Mouse (Mus musculus) cortical plate, adult 2 months (tissue): ENCODE measurements around the gene Hspd1. TPM values are rescaled to one million over a fixed set of nuclear protein-coding genes. Genes with fewer than 3 reads are reported as not detected.
A peak's percentile ranks its signal among the peaks of the same experiment; 100 is the strongest.

Experiments
- H3K27ac ChIP-seq: fragments of 200-500 bp; 2 replicates; pipeline ENCODE4 v1.5.1; 2012; ENCODE audit warnings: low read length, control low read depth, inconsistent platforms; ENCODE audit not compliant: insufficient read depth
- H3K4me1 ChIP-seq: fragments of 200-500 bp; 2 replicates; pipeline ENCODE4 v1.6.1; 2011; ENCODE audit warnings: low read length; ENCODE audit not compliant: control insufficient read depth, insufficient read depth
- H3K4me3 ChIP-seq: fragments of 200-500 bp; 2 replicates; pipeline ENCODE4 v1.5.1; 2011; ENCODE audit warnings: mild to moderate bottlenecking, low read length, control low read depth; ENCODE audit not compliant: insufficient read depth
- CTCF ChIP-seq: fragments of 200-500 bp; IDR thresholded peaks from 2 replicates; pipeline ENCODE4 v1.5.1; 2011; ENCODE audit warnings: mild to moderate bottlenecking, control low read depth, low read length; ENCODE audit not compliant: insufficient read depth; ENCODE audit errors: extremely low read depth
- POLR2A ChIP-seq: fragments of 200-500 bp; IDR thresholded peaks from 2 replicates; pipeline ENCODE4 v1.6.1; 2011; ENCODE audit warnings: mild to moderate bottlenecking, low read length, control low read depth; ENCODE audit not compliant: insufficient read depth; ENCODE audit errors: extremely low read depth
- polyA plus RNA-seq: library from polyadenylated mRNA; depleted of rRNA; stranded (reverse); fragments of >200 nt; gene quantifications from 2 replicates; pipeline ENCODE4 v1.2.3, GENCODE M21; 2012

The Hspd1 gene
- polyA plus RNA-seq, 1 experiment = 98.4 TPM

DNA sequence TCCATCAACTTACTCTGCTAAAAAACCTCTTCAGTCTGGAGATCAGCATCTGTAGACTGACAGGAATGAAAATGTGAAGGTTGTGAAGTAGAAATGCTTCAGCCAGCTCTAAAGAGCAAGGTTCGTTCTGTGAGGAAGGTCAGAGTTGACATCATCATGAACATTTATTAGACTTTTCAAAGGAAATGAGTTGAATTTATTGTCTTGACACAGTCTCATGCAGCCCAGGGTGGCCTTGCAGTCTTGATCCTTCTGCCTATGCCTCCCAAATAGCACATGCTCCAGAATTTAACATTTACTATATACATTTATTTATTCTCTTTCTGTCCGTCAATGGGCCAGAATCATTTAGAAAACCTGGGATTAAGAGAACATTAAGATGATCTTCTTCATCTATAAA, 35.5 kb upstream of the Hspd1 start:
- no peak overlapping the region for H3K27ac ChIP-seq
- no peaks in the 10 kb centered on the region for H3K4me1 ChIP-seq
- TF ChIP-seq CTCF = no peak
- TF ChIP-seq POLR2A = no peak
- no peak overlapping the region for H3K4me3 ChIP-seq

DNA sequence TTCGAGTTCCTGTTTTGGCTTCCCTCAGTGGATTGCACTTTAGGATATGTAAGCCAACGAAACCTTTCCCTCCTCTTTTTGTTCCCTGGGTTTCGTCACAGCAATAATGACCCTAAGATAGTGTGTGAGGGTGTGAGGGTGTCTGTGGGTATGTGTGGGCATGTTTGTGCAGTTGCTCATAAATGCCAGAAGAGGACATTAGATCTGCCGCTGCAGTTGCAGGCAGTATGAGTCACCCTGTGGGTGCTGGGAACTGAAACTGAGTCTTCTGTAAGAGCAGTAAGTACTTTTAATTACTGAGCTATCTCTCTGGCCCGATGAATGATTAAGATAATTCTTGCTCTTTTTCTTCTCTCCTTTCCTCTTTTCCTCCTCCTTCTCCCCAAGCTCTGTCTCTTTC, 35.0 kb upstream of the Hspd1 start:
- TF ChIP-seq CTCF = no peak
- H3K4me1 ChIP-seq = no peaks in the 10 kb centered on the region
- H3K27ac ChIP-seq = no peak overlapping the region
- H3K4me3 ChIP-seq = no peak overlapping the region

DNA sequence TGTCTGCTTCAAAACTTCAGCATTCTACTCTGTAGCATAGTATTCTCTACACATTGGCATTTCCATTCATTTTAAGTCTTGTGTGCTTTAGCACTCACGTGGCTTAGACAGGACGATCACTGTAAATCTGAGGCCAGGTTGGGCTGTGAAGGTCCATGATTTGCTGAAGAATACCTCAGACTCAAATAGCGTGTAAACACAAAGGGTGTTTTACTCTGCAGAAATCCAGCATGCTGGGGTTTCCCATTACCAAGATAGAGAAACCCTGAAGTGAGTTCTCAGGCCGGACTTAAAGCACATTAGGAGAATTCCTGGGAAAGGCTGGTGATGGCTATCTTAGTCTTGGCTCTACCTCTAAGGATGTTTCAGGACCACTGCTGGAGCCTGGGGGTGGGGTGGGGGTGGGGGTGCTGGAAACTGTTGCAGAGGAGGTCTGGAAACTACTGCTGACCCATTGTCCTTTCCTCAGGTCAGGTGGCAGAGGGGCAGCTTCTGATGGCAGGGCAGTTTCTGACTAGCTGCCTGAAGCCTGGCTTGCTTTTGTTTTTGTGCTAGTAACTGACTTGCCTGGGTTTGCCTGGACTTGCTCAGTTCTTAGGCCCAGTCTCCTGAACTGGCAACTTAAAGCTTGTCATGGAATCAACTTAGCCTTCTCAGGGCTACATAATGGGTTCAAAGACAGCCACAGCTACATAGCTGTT, 21.2 kb upstream of the Hspd1 start:
- TF ChIP-seq CTCF (no peak), POLR2A (no peak)
- Histone ChIP-seq H3K27ac (no peak overlapping the region), H3K4me3 (no peak overlapping the region), H3K4me1 (no peaks in the 10 kb centered on the region)

DNA sequence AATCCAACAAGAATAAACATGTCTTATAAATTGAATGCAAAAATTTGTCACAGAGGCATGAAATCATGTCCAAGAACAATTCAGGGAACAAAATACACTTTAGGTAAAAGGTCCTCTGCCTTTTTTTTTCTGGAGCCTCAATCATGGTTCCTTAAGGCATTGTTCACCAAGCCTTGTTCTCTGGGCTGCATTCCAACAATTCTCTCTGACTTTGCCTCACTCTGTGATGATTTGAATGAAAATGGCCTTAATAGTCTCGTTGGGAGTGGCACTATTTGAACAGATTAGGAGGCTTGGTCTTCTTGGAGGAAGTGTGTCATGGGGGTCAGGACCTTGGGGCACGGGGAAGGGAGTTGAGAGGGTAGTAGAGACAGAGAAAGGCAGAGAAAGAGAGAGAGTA, 20.4 kb upstream of the Hspd1 start:
- no peak overlapping the region for H3K4me3 ChIP-seq
- no peaks in the 10 kb centered on the region for H3K4me1 ChIP-seq
- H3K27ac ChIP-seq = no peak overlapping the region
- TF ChIP-seq CTCF = no peak
- TF ChIP-seq POLR2A = no peak

DNA sequence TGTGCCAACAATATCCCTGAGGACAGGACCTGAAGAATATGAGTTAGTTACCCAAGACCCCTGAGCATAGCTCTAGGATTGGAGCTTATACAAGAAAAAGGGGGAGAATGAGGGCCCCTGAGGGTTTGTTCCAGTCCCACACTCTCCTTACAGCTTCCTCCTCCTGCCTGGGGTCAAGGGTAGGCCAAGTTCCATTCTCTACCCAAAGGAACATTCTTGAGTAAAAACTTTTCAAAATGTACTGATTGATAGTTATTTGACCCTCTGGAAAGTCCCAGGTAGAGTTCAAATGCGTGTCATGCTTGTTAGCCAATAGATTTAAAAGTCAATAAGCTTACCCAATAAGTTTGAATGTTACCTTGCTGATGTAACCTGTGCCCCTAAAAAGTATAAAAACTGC, 19.6 kb upstream of the Hspd1 start:
- no peak overlapping the region for H3K4me3 ChIP-seq
- no peak for TF ChIP-seq CTCF
- TF ChIP-seq POLR2A = no peak

DNA sequence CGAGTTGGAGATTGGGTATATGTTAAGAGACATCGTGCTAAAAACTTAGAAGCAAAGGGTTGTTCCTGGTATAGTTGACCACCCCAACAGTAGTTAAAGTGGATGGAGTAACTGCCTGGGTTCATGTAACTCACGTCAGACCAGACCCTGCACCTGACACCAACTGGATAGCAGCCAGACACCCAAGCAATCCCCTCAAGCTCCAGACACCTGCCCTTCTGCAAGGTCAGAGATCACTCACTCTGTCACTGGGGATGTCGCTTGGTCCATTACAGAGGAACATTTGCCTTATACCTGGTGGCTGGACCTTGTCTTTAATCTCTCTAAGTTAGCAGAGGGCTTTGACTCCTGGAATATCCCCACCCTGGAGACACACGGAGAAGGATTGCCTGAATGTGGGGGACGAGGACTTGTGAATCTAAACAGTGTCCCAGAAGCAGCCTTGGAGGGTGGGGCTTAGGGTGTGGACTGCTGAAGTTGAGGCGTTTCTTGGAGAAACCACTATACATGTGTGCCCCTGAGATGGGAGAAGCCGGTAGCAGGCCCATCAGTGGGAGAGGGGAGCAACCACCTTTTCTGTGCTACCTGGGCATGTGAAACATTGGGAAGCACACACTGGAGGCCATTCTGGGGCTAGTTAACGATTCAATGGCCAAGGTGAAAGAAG, 19.0 kb upstream of the Hspd1 start:
- Histone ChIP-seq H3K4me3 (no peak overlapping the region), H3K4me1 (no peaks in the 10 kb centered on the region), H3K27ac (no peak overlapping the region)
- TF ChIP-seq POLR2A = no peak

More for the DNA sequence above, 19.6 kb upstream of the Hspd1 start:
- Histone ChIP-seq H3K4me1 (no peaks in the 10 kb centered on the region), H3K27ac (no peak overlapping the region)

DNA sequence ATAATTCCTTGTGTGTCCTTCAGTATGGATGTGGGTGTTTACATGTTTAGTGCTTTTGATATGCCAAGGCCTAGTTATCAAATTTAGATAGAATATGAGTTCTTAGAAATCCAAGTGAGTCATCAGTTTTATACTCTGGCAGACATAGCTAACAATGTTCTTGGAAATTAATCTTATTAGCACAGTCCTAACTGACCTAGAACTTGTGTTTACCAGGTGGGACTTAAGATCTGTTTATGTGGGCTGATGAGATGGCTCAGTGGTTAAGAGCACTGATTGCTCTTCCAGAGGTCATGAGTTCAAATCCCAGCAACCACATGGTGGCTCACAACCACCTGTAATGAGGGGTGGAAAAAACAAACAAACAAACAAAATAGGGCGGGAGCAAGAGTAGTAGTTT, 4.4 kb upstream of the Hspd1 start:
- TF ChIP-seq POLR2A (no peak), CTCF (no peak)
- Histone ChIP-seq H3K4me3 (no peak overlapping the region), H3K4me1 (no peaks in the 10 kb centered on the region), H3K27ac (no peak overlapping the region)

DNA sequence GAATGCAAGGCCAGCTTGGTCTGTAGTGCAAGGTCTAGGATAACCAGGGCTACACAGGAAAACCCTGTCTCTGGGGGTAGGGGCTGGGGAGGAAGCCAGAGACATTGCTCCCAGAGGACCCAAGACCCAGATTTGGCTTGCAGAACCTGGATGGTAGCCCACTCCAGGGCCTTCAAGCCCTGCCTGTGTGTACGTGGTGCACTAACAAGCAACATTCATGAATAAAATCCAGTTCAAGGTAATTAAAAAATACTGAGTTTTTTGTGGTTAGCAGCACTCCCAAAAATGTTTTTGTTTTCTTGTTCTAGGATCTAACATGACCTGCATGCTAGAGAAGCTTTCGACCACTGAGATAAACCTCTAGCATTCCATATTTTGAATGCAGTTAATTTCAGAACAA, 4.0 kb upstream of the Hspd1 start:
- H3K27ac ChIP-seq = no peak overlapping the region
- no peak for TF ChIP-seq POLR2A
- no peak for TF ChIP-seq CTCF
- H3K4me1 ChIP-seq = no peaks in the 10 kb centered on the region
- H3K4me3 ChIP-seq = no peak overlapping the region

DNA sequence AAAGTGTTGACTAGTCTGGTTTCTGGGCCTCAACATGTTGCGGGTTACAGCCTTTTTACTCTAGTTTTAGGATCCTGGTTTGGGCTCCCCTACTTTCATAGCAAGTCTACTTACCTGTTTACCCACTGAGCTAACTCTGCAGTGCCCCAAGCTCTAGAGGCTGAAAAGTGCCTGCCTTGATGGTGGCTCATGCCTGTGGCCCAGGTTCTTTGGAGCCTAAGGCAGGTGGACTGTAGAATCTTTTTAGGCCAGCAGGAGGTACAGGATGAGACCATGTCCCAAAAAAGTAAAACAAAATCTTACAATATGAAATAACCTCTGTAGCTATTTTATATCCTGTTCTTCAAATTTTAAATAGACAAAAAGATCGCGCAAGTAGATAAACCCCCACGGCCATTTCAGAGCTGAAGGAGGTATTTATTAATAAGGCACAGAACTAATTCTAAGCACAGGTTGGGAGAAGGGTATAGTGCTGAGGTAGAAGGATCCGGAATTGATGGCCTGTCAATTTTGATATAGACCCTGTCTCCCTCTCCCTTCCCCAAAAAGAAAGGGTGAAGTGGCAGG, 1.5 kb upstream of the Hspd1 start:
- peaks cover 2% of the 10 kb centered on the region; the same call in 1 of the 2 replicates for H3K4me1 ChIP-seq
- H3K4me3 ChIP-seq = peak overlapping the region; percentile 6; the same call in 1 of the 2 replicates
- H3K27ac ChIP-seq = peak overlapping the region; percentile 25; the same call in 1 of the 2 replicates
- TF ChIP-seq CTCF (no peak), POLR2A (no peak)

DNA sequence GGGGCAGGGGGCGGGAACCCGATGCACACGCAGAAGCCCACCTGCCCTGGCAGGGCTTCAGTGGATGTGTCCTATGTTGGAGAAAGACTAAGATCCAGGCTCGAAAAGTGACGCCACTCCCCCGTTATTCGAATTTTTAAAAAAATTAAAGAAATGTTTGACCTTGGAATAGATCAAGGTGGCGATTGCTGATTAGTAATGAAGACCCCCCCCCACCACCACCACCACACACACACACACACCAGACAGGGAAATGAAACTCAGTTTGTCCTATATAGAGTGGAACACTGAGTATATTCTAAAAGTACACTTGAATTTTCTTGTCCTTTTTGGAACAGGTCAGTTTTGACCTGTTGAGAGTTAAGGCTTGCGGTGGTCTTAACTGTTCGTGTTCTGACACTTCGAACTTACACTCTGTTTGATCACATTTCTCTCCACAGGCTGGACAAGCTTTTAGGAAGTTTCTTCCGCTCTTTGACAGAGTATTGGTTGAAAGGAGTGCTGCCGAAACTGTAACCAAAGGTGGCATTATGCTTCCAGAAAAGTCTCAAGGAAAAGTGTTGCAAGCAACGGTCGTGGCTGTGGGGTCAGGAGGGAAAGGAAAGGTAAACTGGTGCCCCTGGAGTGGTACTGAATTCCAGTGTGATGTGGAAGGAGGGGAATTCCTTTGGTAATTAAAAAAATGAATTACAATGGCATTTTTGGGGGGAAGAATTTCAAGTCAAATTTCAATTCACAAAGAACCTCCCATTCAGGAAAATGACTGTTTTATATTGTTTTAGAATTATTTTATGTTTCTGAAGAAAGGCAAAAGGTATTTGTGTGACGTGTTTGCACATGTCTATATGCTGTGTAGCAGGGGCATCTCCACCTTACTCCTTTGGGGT, 811 bp upstream of the Hspd1 start:
- peak overlapping the region; percentile 93 for H3K27ac ChIP-seq
- no peak for TF ChIP-seq CTCF
- TF ChIP-seq POLR2A = no peak
- H3K4me3 ChIP-seq = peak overlapping the region; percentile 96
- H3K4me1 ChIP-seq = peaks cover 2% of the 10 kb centered on the region; the same call in 1 of the 2 replicates
